In the genomic region with DNA sequence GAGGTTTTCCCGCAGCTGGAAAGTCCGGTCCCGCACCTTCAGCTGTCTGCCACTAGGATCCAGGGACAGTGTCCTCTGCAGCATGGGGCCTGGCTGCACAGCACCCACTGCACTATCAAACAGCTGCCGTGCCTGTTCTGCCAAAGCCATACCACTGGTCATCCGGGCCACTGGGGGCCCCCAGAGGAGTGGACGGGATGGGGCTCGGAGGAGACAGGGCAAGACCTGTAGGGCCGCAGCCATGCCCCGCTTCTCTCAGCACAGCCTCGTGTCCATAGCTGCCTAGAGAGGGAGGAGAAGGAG, we compare ENCODE assay signal across 11 mouse cellular contexts. TPM values are rescaled to one million over a fixed set of nuclear protein-coding genes. Genes with fewer than 3 reads are reported as not detected.
DNase-seq lines count a peak whose midpoint lies in the region; ATAC-seq and TF ChIP-seq lines count a peak whose summit lies in the region.
"Had no signal": no experiment of that assay in that cellular context is flagged by ENCODE, and none has a peak within 500 bp of the region (broad histone marks: within the 10 kb centered on the region; RNA-seq: fewer than 3 reads in every experiment).

No protein-coding gene starts in this region.

- peaks cover 17% of the 10 kb centered on the region; the same call in 1 of the 2 replicates for H3K36me3 ChIP-seq in forebrain, embryonic 14.5 days (ENCODE audit: control insufficient read depth, insufficient read depth, low read length)
- H3K36me3 ChIP-seq in forebrain, embryonic 13.5 days (ENCODE audit: poor library complexity, severe bottlenecking), result peaks cover 16% of the 10 kb centered on the region
- no peaks in the 10 kb centered on the region for H3K36me3 ChIP-seq in kidney, embryonic 15.5 days
- no peaks in the 10 kb centered on the region for H3K36me3 ChIP-seq in hindbrain, postnatal 0 days (ENCODE audit: insufficient read depth, low read length)
- no peaks in the 10 kb centered on the region for H3K36me3 ChIP-seq in liver, embryonic 15.5 days (replicated peaks)

- 0 out of 2 replicates have a peak, but pooled peaks have one; percentile 15 for TF ChIP-seq CTCF in hindbrain, postnatal 0 days (IDR thresholded peaks at IDR 0.05; ENCODE audit: low read depth)

- H3K27ac ChIP-seq in forebrain, embryonic 14.5 days (ENCODE audit: low read depth, low read length), result 0 out of 2 replicates have a peak overlapping the region, but pooled peaks have one; percentile 1
- no peak overlapping the region for H3K27ac ChIP-seq in forebrain, embryonic 13.5 days
- peak overlapping the region; percentile 38 for H3K27ac ChIP-seq in kidney, embryonic 15.5 days
- H3K27ac ChIP-seq in hindbrain, postnatal 0 days, result no peak overlapping the region
- H3K27ac ChIP-seq in liver, embryonic 15.5 days (replicated peaks), result peak overlapping the region; percentile 75
- H3K27ac ChIP-seq: limb, embryonic 15.5 days had no signal

- ATAC-seq in forebrain, embryonic 14.5 days, result no peak
- ATAC-seq in forebrain, embryonic 13.5 days, result no peak
- ATAC-seq in kidney, embryonic 15.5 days (replicated peaks; ENCODE audit: low FRiP score), result 0 out of 2 replicates have a peak, but pooled peaks have one; percentile 5
- no peak for ATAC-seq in hindbrain, postnatal 0 days
- 0 out of 2 replicates have a peak, but pooled peaks have one; percentile 5 for ATAC-seq in liver, embryonic 15.5 days (ENCODE audit: insufficient read depth)

- 84% methylated on average over 10 of the region's 10 CpGs for WGBS in forebrain, embryonic 14.5 days
- 84% methylated on average over 10 of the region's 10 CpGs for WGBS in forebrain, embryonic 13.5 days
- WGBS in kidney, embryonic 15.5 days, result 85% methylated on average over 10 of the region's 10 CpGs
- WGBS in hindbrain, postnatal 0 days, result 80% methylated on average over 10 of the region's 10 CpGs
- 75% methylated on average over 10 of the region's 10 CpGs for WGBS in liver, embryonic 15.5 days (ENCODE audit: insufficient replicate concordance)

- peaks cover 4% of the 10 kb centered on the region; the same call in 1 of the 2 replicates for H3K4me1 ChIP-seq in forebrain, embryonic 14.5 days (ENCODE audit: control insufficient read depth, insufficient read depth, low read length)
- peaks cover 29% of the 10 kb centered on the region for H3K4me1 ChIP-seq in forebrain, embryonic 13.5 days
- H3K4me1 ChIP-seq in kidney, embryonic 15.5 days, result peaks cover 9% of the 10 kb centered on the region
- no peaks in the 10 kb centered on the region for H3K4me1 ChIP-seq in hindbrain, postnatal 0 days (ENCODE audit: insufficient read depth, low read length)
- peaks cover 27% of the 10 kb centered on the region for H3K4me1 ChIP-seq in liver, embryonic 15.5 days (replicated peaks)

- no peak overlapping the region for H3K4me2 ChIP-seq in forebrain, embryonic 14.5 days (ENCODE audit: low read length)
- H3K4me2 ChIP-seq in forebrain, embryonic 13.5 days, result no peak overlapping the region
- no peak overlapping the region for H3K4me2 ChIP-seq in kidney, embryonic 15.5 days
- no peak overlapping the region for H3K4me2 ChIP-seq in hindbrain, postnatal 0 days (ENCODE audit: low read depth, low read length)
- peak overlapping the region; percentile 36 for H3K4me2 ChIP-seq in liver, embryonic 15.5 days
- H3K4me2 ChIP-seq: limb, embryonic 15.5 days had no signal

- no peak for DNase-seq in forebrain, embryonic 14.5 days (ENCODE audit: low spot score)
- no peak for DNase-seq in kidney, adult 9 months
- DNase-seq in hindbrain, postnatal 0 days (ENCODE audit: low spot score), result no peak
- no peak for DNase-seq in adrenal gland, adult 8-10 months
- DNase-seq: adrenal gland, postnatal 36 days; lung, postnatal 4 days; right cerebral cortex, adult 18-20 months had no signal

- H3K9me3 ChIP-seq in forebrain, embryonic 14.5 days (replicated peaks; ENCODE audit: control insufficient read depth, low read length), result no peaks in the 10 kb centered on the region
- no peaks in the 10 kb centered on the region for H3K9me3 ChIP-seq in forebrain, embryonic 13.5 days (replicated peaks)
- H3K9me3 ChIP-seq in kidney, embryonic 15.5 days (replicated peaks), result no peaks in the 10 kb centered on the region
- no peaks in the 10 kb centered on the region for H3K9me3 ChIP-seq in hindbrain, postnatal 0 days (ENCODE audit: low read length)
- no peaks in the 10 kb centered on the region for H3K9me3 ChIP-seq in liver, embryonic 15.5 days (replicated peaks)
- H3K9me3 ChIP-seq: limb, embryonic 15.5 days had no signal

- no peak overlapping the region for H3K4me3 ChIP-seq in forebrain, embryonic 14.5 days (ENCODE audit: low read depth, low read length)
- no peak overlapping the region for H3K4me3 ChIP-seq in forebrain, embryonic 13.5 days
- H3K4me3 ChIP-seq in kidney, embryonic 15.5 days (replicated peaks), result no peak overlapping the region
- H3K4me3 ChIP-seq in hindbrain, postnatal 0 days (ENCODE audit: low read length), result no peak overlapping the region
- peak overlapping the region; percentile 45 for H3K4me3 ChIP-seq in liver, embryonic 15.5 days (replicated peaks)
- H3K4me3 ChIP-seq: limb, embryonic 15.5 days had no signal

- no peaks in the 10 kb centered on the region for H3K27me3 ChIP-seq in forebrain, embryonic 14.5 days (replicated peaks; ENCODE audit: control insufficient read depth, insufficient read depth, low read length)
- peaks cover 23% of the 10 kb centered on the region for H3K27me3 ChIP-seq in forebrain, embryonic 13.5 days
- H3K27me3 ChIP-seq in kidney, embryonic 15.5 days, result no peaks in the 10 kb centered on the region
- no peaks in the 10 kb centered on the region for H3K27me3 ChIP-seq in hindbrain, postnatal 0 days (ENCODE audit: insufficient read depth, low read length)
- 0 out of 2 replicates have a peak, but pooled peaks cover under 1% of the 10 kb centered on the region for H3K27me3 ChIP-seq in liver, embryonic 15.5 days

- H3K9ac ChIP-seq in forebrain, embryonic 14.5 days (ENCODE audit: low read length), result no peak overlapping the region
- H3K9ac ChIP-seq in forebrain, embryonic 13.5 days, result no peak overlapping the region
- H3K9ac ChIP-seq in kidney, embryonic 15.5 days, result no peak overlapping the region
- H3K9ac ChIP-seq in hindbrain, postnatal 0 days (replicated peaks; ENCODE audit: low read length), result no peak overlapping the region
- H3K9ac ChIP-seq in liver, embryonic 15.5 days, result peak overlapping the region; percentile 31; the same call in 1 of the 2 replicates
- H3K9ac ChIP-seq: limb, embryonic 15.5 days had no signal

RNA-seq across cellular contexts. Expression of gene Glyctk, which starts 0.4 kb away (rescaled TPM):
- 2.3 TPM in 2 replicates for polyA plus RNA-seq in forebrain, embryonic 14.5 days (2014; fragmentation: Nextera tagmentation; extraction: Ambion mirVana)
- 6.4 and 7.9 TPM in 2 replicates for polyA plus RNA-seq in forebrain, embryonic 13.5 days (2015; fragmentation: Nextera tagmentation; extraction: Ambion mirVana)
- 7.9 and 9.4 TPM in 2 replicates for polyA plus RNA-seq in kidney, embryonic 15.5 days (2015; fragmentation: Nextera tagmentation; extraction: Ambion mirVana)
- total RNA-seq in hindbrain, postnatal 0 days (2014; rRNA removed), result 1.3 and 1.8 TPM in 2 replicates
- polyA plus RNA-seq in hindbrain, postnatal 0 days (2015; fragmentation: Nextera tagmentation; extraction: Ambion mirVana), result 1.2 and 1.7 TPM in 2 replicates
- polyA plus RNA-seq in liver, embryonic 15.5 days (2015; fragmentation: Nextera tagmentation; extraction: Ambion mirVana), result 22.2 and 27.6 TPM in 2 replicates
- total RNA-seq in adrenal gland, adult 8-10 months (2022), result 1 to 10 TPM; 1.9 to 5.4 (median 3.0) TPM

RNA-seq across cellular contexts. Expression of gene Wdr82, which starts 13.2 kb away (rescaled TPM):
- polyA plus RNA-seq in forebrain, embryonic 14.5 days (2014; fragmentation: Nextera tagmentation; extraction: Ambion mirVana), result 54.7 and 56.4 TPM in 2 replicates
- 33.8 and 40.1 TPM in 2 replicates for polyA plus RNA-seq in forebrain, embryonic 13.5 days (2015; fragmentation: Nextera tagmentation; extraction: Ambion mirVana)
- polyA plus RNA-seq in kidney, embryonic 15.5 days (2015; fragmentation: Nextera tagmentation; extraction: Ambion mirVana), result 21.9 and 28.3 TPM in 2 replicates
- total RNA-seq in hindbrain, postnatal 0 days (2014; rRNA removed), result 240 and 243 TPM in 2 replicates
- 29.1 and 32.6 TPM in 2 replicates for polyA plus RNA-seq in hindbrain, postnatal 0 days (2015; fragmentation: Nextera tagmentation; extraction: Ambion mirVana)
- polyA plus RNA-seq in liver, embryonic 15.5 days (2015; fragmentation: Nextera tagmentation; extraction: Ambion mirVana), result 6.8 and 7.3 TPM in 2 replicates
- 100 to 1,000 TPM in 2 of 4 experiments, 10 to 100 TPM in 2; 64.6 to 102 (median 99.7) TPM for total RNA-seq in adrenal gland, adult 8-10 months (2022)

RNA-seq across cellular contexts. Expression of gene Ppm1m, which starts 42.0 kb away (rescaled TPM):
- 10.3 and 10.7 TPM in 2 replicates for polyA plus RNA-seq in forebrain, embryonic 14.5 days (2014; fragmentation: Nextera tagmentation; extraction: Ambion mirVana)
- 19.5 and 20.1 TPM in 2 replicates for polyA plus RNA-seq in forebrain, embryonic 13.5 days (2015; fragmentation: Nextera tagmentation; extraction: Ambion mirVana)
- polyA plus RNA-seq in kidney, embryonic 15.5 days (2015; fragmentation: Nextera tagmentation; extraction: Ambion mirVana), result 49.0 and 55.1 TPM in 2 replicates
- 19.0 and 23.3 TPM in 2 replicates for total RNA-seq in hindbrain, postnatal 0 days (2014; rRNA removed)
- polyA plus RNA-seq in hindbrain, postnatal 0 days (2015; fragmentation: Nextera tagmentation; extraction: Ambion mirVana), result 18.5 and 21.2 TPM in 2 replicates
- 11.7 and 13.6 TPM in 2 replicates for polyA plus RNA-seq in liver, embryonic 15.5 days (2015; fragmentation: Nextera tagmentation; extraction: Ambion mirVana)
- total RNA-seq in adrenal gland, adult 8-10 months (2022), result 100 to 1,000 TPM in 3 of 4 experiments, 10 to 100 TPM in 1; 95.9 to 143 (median 121) TPM

RNA-seq across cellular contexts. Expression of gene Twf2, which starts 45.3 kb away (rescaled TPM):
- polyA plus RNA-seq in forebrain, embryonic 14.5 days (2014; fragmentation: Nextera tagmentation; extraction: Ambion mirVana), result 57.5 and 64.7 TPM in 2 replicates
- 48.0 and 51.7 TPM in 2 replicates for polyA plus RNA-seq in forebrain, embryonic 13.5 days (2015; fragmentation: Nextera tagmentation; extraction: Ambion mirVana)
- polyA plus RNA-seq in kidney, embryonic 15.5 days (2015; fragmentation: Nextera tagmentation; extraction: Ambion mirVana), result 67.0 and 73.4 TPM in 2 replicates
- 57.4 and 72.6 TPM in 2 replicates for total RNA-seq in hindbrain, postnatal 0 days (2014; rRNA removed)
- 42.0 and 43.9 TPM in 2 replicates for polyA plus RNA-seq in hindbrain, postnatal 0 days (2015; fragmentation: Nextera tagmentation; extraction: Ambion mirVana)
- 23.5 and 23.8 TPM in 2 replicates for polyA plus RNA-seq in liver, embryonic 15.5 days (2015; fragmentation: Nextera tagmentation; extraction: Ambion mirVana)
- total RNA-seq in adrenal gland, adult 8-10 months (2022), result 100 to 1,000 TPM in 3 of 4 experiments, 10 to 100 TPM in 1; 92.9 to 136 (median 118) TPM

Comparison
In these comparisons a context has a peak if more than half of its experiments do, and no peak if none do; other contexts are left out.
1. H3K27ac ChIP-seq: peak in forebrain, embryonic 14.5 days (single experiment), kidney, embryonic 15.5 days (single experiment) and liver, embryonic 15.5 days (single experiment); none in forebrain, embryonic 13.5 days (single experiment) and hindbrain, postnatal 0 days (single experiment).
2. ATAC-seq: peak in kidney, embryonic 15.5 days (single experiment) and liver, embryonic 15.5 days (single experiment); none in forebrain, embryonic 14.5 days (single experiment), forebrain, embryonic 13.5 days (single experiment) and hindbrain, postnatal 0 days (single experiment).